Mouse (Mus musculus): ENCODE data around the gene Rfx8. TPM values are rescaled to one million over a fixed set of nuclear protein-coding genes. Genes with fewer than 3 reads are reported as not detected.
A peak's percentile ranks its signal among the peaks of the same experiment; 100 is the strongest.

Rfx8 gene
- under 1 TPM; 0.25 to 0.38 TPM for total RNA-seq (2021)
- long read RNA-seq, experiment 1, partial matches to known transcripts: 1 of 2 reads
- long read RNA-seq, experiment 1, other reads (novel, unspliced or antisense): 0 of 2 reads
- long read RNA-seq, experiment 2: 0 reads

DNA sequence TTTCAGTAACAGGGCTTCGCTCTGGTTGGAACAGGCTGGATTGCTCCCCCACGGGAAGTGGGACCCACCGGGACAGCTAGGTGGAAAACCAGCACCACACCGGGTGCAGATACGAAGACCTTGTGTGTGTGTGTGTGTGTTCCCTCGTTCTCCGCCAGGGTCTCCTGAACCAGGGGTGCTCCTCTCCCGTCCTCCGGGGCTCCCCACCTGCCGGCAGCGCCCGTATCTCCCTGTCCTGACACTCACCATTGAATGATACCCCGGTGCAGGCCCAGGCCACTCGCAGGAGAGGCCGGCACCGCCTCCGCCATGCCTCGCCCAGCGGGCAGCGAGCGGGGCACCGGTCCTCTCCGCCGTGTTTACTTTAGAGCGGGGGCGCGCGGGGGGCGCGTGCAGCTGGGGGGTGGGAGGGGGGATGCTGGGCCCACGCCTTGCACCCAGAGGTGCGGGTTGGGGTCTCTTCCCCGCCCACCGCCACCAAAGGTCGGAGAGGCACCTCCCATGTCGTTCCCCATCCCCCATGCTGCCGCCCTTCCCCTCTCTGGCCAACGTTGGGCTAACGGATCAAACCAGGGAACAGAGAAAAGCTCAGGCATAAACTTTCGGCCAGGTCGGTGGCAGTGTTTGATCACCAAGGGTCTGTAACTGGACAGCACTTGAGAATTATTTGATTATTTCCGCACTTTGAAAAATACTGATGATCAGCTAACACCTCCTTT is at the start of gene Rfx8:
Rfx8 (minus strand) TSS at position 366 of the 719 bp plus-strand sequence.
- no peak for DNase-seq (ENCODE audit: low spot score in 2 of 2)

DNA sequence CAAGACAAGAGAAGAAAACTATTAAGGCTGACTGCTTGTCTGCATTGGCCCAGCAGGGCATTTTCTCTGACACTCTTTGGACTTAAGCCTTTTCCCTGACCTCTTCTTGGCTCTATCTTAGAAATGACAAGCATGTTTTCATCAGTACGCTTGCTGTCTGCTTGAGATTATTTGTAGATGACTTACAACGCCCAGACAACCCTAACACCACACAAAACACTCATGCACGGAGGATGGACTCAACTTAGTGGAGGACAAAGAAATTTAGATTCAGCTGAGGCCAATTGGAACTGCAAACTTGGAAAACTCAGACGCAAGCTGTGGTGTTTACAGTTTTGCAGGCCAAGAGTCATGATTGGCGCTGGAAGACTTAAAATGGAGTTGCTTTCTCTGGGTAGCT is 49.6 kb upstream of the Rfx8 start:
- no peak for DNase-seq (ENCODE audit: low spot score in 2 of 2)

DNA sequence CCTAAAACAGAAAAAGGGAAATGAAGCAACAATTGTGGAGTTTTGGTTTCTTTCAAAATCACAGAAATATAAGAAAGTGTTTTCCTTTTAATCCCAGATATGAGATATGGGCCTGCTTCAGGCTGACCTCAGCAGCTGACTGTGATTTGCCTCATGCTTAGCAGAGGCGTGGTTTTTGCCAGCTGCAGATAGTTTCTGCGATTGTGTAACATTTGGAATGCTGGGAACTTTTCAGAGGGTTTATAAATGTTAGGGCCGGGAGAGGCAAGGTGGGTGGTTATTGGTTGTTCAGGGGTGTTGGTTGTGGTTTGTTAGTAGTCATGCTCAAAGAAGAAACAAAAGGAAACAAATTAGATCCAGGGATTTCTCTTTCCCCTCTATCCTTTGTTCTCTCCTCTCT is 47.2 kb upstream of the Rfx8 start:
- no peak for DNase-seq (ENCODE audit: low spot score in 2 of 2)

DNA sequence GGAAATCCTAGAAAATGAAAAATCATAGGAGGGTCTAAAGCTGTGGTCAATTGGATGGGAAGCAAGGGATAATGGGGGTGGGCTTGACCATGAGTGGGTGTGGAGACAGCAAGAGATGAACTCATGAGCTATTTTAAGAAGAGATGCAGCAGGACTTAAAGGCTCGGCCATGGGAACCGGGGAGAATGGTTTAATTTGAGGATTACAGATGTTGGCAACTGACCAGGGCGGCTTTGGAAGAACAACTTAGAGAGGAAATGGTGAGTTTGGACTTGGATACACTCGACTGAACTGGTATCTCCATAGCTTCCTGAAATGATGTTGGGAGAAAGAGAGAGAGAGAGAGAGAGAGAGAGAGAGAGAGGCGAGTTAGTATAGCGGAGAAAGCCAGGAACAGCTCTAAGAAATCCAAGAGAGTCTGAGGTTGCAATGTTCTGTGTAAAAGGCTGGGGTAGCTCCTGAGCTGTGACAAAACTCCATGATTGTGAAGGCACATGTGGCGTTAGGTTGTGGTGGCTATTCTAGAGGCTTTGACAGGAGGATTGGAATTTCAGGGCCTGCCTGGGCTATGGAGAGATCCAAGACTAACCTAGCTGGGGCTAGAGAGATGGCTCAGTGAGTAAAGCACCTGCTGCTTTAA is 45.2 kb upstream of the Rfx8 start:
- no peak for DNase-seq (ENCODE audit: low spot score in 2 of 2)

DNA sequence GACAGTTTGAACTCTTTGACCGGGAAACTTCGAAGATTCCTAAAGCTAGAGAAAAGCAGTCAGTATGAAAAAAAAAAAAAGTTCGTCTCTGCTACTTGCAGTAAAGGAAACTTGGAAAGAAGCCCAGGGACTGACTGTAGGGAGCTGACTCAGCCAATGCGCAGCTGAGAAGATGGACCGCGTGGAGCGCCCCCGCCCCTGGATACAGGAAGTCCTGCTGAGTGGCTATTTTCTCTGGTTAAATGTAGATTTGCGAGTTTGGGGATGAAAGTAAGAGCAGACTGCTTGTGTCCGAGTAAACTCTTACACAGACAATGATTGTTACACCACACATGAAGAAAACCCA is 41.2 kb upstream of the Rfx8 start:
- DNase-seq (ENCODE audit: low spot score in 2 of 2): peak; percentile 41 to 81

DNA sequence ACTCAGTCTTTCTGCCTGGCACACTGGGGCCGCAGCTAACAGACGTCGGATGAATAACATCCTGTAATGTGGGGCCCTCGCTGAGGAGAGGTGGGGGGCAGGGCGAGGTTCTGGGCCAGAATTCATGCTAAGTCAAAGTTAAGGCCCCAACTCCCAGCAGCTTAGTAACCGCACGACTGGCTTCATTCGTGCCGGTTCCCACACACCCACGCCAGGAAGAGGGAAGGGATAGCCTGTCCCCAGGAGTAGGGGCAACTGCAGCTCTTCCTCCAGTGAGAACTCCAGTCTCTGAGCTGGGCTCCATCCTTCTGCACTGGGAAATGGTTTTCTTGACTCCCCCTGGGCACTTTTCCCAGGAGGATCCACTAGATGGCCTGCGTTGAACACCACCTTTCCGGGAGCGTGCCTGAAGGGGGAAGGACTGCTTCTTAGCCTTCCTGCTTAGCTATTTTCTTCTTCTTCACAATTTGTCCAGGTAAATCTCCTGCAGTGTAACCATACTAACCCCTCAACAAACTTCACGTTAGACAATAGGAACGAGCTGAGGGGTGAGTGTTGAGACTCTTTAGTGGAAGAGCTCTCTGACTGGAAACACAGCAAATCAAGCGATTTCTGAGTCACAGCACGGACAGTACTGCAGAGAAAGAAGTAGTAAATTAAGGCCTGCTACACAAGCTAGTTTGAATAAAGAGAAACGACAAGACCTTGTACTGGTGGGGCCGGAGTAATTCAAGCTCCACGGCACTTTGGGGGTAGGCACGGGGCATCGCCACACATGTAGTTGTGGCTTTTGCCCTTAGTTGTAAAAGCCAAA is 40.6 kb upstream of the Rfx8 start:
- DNase-seq (ENCODE audit: low spot score in 2 of 2): peak; percentile 66 to 72

DNA sequence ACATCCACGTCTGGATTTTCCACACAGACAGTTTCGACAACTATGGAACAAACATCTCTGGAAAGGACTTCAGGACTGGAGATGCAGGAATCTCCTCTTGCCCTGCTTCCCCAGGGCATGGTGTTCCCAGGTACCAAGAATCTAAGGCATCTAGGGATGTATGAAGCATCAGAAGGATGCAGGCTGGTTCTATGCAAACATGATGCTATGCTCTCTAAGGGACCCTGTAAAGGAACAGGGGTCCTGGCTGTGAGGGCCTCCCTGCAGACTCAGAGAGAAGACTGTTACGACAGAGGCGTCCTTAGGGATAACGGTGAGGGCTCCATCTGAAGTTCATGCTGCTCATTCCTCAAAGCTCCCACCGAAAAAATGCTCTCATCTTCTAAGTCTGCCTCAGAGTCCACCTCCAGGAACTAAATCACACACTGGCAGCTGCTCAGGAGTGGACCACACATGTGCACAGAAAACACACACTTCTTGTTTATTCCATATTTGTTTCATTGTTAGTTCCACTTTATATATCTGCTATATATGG is 39.5 kb upstream of the Rfx8 start:
- no peak for DNase-seq (ENCODE audit: low spot score in 2 of 2)

DNA sequence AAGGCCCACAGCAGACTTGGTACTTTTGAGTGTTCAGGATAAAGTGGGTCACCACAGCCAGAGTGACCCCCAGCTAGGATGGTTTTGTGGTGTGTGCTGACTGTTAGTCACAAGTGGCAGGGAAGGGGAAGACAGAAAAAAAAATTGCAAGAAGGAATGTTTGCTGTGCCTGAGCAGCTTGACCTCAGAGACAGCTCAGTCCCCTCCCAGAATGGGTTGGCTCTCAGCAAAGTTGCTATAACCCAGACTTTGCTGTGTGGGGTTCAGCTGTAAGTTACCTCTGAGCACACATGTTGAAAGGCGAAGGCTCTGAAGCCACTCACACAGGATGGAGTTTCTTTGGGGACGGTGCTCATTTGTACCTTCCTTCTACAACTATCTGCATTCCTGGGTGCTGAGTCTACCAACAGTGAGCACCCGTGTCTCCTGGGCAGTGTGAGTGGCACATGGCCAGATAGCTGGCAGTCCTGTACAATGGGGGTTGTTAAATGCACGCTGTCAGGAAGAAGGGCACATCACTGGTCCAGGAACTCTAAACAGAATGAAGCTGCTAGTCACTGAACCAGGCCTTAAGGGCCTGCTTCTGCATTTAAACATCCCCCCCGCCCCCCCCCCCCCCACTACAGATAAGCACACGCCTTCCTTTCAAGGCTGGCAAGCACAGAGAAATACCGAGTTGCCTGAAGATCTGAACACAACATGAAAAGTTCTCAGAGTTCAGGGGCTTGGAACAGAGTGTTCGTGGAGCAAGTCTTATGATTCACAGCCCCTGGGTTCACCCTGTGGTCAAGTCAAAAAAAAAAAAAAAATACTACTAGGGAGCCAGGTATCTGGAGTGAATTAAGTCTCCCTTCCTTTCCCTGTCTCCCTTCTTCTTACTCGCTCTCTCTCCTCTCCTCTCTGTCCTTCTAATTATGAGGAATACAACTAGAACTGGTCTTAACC is 38.7 kb upstream of the Rfx8 start:
- DNase-seq (ENCODE audit: low spot score in 2 of 2): no peak

DNA sequence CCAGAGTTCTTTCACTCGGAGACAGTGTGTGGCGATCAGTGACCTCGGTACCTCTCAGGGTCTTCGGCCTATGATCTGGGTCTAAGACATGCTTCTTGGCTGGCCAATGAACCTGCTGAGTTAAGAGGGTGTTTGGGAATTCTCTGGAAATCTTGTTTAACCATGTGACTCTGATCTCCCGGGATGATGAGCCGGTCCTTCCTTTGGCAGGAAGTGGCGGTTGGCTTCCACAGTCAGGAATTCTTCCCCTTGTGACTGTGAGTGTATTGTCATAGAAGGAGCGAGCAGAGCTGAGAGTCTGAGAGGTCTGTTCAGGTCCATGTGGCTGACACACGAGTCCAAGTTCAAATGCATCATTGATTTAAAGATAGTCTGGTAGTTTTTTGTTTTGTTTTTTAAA is 37.4 kb upstream of the Rfx8 start:
- DNase-seq (ENCODE audit: low spot score in 2 of 2): no peak

DNA sequence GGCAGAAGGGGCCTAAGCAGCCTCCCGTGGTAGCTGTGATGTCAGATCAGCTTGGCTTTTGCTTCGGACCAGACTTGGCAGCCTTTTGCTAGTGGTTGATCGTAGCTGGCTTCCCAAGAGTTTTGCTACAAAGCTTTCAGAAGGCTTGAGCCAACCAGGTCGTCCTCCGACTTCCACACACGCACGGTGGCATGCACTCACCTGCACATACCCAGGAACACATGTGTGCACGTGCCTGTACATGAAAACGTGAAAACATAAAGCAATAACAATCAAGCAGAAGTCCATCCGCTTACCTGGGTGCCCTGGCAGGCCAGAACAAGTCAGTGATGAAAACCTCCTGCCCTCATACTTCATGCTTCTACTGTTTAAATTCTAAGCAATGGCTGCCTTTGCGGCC is 36.2 kb upstream of the Rfx8 start:
- no peak for DNase-seq (ENCODE audit: low spot score in 2 of 2)

DNA sequence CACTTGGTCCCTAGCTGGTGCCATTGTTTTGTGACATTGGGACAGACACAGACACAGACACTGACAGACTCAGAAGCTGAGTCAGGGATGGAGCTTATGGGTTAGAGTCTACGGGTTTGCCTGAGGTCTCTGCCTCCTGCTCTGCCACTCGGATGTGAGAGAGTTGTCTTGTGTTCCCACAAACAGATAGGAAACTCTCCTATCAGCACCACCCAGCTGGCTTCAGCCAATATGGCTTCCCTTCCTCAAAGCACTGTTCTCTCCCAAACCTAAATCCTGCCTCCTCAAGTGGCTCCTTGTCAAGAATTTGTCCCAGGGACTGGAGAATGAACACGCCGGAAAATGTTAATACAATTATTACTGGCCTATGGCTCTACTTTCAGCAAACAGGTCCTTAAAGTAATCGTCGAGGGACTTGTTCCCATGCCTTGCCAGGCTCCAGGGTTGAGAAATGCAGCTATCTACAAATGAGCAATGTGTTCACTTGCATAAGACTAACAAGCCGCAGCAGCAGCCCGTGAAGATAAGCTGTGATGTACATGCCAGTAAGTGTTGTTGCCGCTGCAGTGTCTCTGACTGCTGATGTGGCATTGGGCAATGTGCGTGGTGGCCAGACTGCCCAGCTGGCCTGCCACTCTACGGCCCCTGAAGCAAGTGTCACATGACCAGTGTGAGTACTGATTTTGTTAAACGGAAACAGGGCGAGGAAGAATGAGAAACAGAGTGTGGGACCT is 33.6 kb upstream of the Rfx8 start:
- DNase-seq (ENCODE audit: low spot score in 2 of 2): no peak

DNA sequence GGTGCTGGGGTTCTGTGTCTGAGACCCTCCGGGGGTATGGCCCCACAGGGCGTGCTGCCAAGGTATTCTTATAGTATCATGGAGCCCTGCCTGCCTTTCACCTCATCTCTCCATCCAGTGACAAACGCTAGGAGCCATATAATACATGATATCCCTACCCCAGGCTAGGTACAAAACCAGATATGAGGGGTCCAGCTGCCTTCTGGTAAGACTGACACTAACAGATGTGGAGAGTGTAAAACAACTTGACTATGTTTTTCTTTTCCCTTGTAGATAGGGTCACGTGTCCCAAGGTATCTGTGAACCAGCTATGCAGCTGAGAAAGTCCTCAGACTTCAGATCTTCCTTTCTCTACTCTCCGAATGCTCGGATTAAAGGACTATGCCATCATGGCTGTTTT is 30.7 kb upstream of the Rfx8 start:
- DNase-seq (ENCODE audit: low spot score in 2 of 2): no peak

DNA sequence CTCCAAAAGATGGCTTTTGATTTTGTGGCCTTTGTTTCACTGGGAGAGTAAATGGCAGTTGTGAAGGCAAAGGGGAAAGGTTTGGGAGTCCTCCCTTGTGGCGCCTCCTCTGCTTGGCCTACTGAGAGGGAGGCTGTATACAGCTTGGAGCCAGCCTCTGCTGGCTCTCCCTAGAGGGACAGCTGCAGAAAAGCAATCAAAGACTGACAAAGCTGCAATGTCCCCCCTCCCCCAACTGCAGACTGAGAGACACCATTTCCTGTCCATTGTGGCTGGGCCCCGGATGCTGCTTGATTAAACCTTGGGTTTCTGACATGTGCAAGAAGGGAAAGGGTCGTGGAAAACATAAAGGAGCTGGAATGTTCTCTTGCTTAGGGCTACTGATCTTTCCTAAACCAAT is 28.9 kb upstream of the Rfx8 start:
- no peak for DNase-seq (ENCODE audit: low spot score in 2 of 2)

DNA sequence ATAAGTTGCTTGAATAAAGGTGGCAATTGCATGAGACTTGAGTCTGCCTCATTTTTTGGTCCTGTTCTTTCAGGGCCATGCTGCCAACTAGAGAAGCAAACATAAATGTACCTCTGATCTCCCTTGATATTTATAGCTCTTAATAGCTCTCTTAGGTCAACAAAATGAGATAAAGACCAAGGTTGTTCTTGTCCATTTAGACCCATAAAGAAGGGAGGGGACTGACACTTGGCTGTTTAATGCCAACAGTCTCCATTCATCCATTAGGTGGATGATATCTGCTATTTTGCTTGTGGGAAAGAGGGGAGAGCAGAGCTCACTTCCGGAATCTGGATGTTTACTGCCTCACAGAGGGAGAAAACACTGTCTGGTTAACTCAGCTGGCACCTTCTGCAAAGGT is 28.4 kb upstream of the Rfx8 start:
- no peak for DNase-seq (ENCODE audit: low spot score in 2 of 2)

DNA sequence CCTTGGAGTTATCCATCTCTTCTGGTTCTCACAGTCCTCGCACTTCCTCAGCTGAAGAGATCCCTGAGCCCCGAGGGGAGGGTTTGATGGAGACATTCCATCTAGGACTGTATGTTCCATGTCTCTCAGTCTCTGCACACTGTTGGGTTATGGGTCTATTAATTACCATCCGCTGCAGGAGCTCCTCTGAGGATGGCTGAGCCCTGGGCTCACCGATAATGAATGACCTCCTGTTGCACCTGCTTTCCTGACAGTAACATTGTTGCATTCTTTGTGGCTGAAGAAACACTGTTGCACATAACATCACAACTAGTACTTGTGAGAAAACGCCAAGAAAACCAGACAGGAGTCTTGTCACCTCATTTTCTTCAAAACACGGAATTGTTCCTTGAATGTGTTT is 27.9 kb upstream of the Rfx8 start:
- DNase-seq (ENCODE audit: low spot score in 2 of 2): no peak

DNA sequence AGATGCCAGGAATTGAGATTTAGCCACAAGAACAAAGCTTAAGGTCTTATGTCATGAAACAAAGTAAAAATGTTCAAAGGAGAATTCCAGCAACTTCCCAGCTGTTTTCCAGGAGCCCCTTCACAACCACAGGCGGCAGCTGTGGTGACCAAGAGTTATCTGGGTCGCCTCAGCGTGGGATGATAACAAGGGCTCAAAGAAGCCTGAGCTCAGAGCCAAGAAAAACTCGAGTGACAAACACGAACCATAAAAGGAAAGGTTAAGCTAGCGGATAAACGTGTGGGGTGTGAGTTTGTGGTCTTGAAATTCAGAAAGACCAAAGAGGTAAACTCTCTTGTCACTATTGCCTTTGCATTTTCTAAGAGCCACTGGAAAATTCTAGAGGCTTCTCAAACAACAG is 25.7 kb upstream of the Rfx8 start:
- DNase-seq (ENCODE audit: low spot score in 2 of 2): no peak

DNA sequence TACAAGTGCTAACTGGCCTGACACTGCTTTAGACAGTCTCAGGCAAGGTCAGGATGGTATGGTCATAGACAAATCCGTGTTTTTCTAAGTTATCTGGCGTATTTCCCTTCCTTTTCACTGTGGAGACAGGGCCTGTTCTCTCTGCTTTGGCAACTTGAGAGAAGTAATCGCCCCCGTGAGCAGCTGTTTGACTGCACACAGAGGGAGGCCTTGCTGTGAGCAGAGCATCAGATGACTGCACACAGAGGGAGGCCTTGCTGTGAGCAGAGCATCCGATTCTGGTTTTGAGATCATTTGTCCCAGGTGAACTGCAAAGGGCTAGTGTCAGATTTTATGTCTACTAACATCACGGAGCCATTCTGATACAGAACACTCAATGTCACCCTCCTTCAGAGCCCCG is 20.2 kb upstream of the Rfx8 start:
- peak in 1 of 2 experiments; percentile 29 for DNase-seq (ENCODE audit: low spot score in 2 of 2)

DNA sequence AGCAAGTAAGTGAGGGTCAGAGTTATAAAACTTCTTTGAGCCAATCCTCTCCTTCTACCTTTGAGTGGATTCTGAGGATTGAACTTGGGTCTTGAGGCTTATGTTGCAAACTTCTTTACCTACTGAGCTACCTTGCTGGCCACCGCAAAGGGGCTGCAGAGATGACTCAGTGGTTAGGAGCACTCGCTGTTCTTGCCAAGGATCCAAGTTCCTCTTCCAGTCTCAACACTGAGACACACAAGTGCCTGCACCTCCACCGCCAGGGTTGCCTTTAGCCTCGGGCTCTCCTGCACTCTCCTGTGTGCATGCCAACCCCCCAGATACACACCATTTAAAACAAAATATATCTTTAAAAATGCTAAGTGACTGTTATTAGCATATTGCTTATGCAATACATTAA is 19.2 kb upstream of the Rfx8 start:
- no peak for DNase-seq (ENCODE audit: low spot score in 2 of 2)

DNA sequence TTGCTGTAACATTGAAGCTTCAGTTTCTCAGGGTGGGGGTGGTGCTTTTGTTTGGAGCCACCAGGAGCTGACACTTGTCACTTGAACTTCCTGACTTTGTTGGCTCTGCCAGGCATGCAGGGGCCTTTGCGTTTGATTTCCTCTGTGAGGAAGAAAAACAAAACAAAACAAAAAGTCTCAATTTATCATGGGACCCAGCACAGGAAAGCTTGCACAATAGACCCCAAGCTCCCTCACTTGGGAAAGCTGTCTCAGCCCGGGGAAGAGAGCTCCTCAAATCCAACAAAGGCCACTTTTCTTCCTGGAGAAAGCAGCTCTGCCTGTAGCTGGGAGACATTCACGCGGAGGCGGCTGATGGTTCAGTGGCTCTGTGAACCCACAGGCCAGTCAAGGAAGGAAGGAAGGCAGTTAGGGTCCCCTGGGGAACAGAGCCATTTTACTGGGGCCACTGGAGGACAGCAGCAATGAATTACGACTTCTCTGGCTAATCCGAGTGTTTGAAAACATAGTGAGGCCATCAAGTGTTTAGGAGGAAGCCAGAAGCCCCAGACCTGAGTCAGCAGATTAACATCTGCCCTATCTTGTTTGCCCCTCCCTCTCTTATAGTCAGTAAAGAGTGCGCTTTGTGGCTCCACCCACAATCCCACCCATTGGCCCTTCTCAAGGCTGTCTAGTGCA is 15.3 kb upstream of the Rfx8 start:
- no peak for DNase-seq (ENCODE audit: low spot score in 2 of 2)

DNA sequence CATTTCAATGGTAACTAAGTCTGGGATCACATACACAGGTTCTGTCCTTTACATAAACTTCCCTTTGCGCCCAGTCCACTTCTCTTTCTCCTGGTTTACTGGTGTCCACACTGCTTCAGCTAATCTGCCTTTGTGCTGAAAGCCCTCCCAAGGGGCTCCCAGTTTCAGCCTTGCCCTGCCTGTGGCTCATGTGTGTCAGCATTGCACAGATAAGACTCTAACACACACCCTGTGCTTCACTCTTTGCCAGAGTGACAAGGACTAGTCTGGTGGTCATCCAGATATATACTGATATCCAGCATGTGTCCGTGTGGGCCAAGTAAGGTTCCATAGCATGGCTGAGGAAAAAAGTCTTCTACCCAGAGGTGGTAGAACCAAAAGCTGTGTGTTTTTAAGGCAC is 14.7 kb upstream of the Rfx8 start:
- DNase-seq (ENCODE audit: low spot score in 2 of 2): no peak
